Mouse (Mus musculus) MEL (cell line): ENCODE measurements around the gene Kcnb1.

Source experiments
- CTCF ChIP-seq, 3 experiments: IDR thresholded peaks in 2 of 3; conservative IDR thresholded peaks in 1 of 3; 2 replicates each; pipeline ENCODE4 v1.5.1; 2011 to 2012; ENCODE audit warnings: low read length in 3 of 3, low read depth in 2 of 3, mild to moderate bottlenecking in 2 of 3, improper control_type of control experiment in 1 of 3, inconsistent platforms in 1 of 3, mixed read lengths in 1 of 3, moderate library complexity in 1 of 3; ENCODE audit not compliant: control insufficient read depth in 1 of 3, insufficient read depth in 1 of 3, poor library complexity in 1 of 3, severe bottlenecking in 1 of 3
- GABPA ChIP-seq: IDR thresholded peaks from 2 replicates; pipeline ENCODE4 v1.6.1; 2012; ENCODE audit warnings: low read depth, mild to moderate bottlenecking, inconsistent platforms, low read length, improper control_type of control experiment, moderate library complexity
- MAZ ChIP-seq: IDR thresholded peaks from 2 replicates; pipeline ENCODE4 v1.6.1; 2012; ENCODE audit warnings: low read depth, mild to moderate bottlenecking, inconsistent platforms, low read length, improper control_type of control experiment
- POLR2A ChIP-seq, 2 experiments: IDR thresholded peaks; 2 replicates each; pipeline ENCODE4 v1.6.1; 2011 to 2012; ENCODE audit warnings: low read length in 2 of 2, mild to moderate bottlenecking in 2 of 2, control low read depth in 1 of 2, improper control_type of control experiment in 1 of 2, low read depth in 1 of 2, moderate library complexity in 1 of 2; ENCODE audit not compliant: control insufficient read depth in 1 of 2, insufficient read depth in 1 of 2, poor library complexity in 1 of 2
- TAL1 ChIP-seq: IDR thresholded peaks from 2 replicates; pipeline ENCODE4 v1.6.1; 2012; ENCODE audit warnings: mild to moderate bottlenecking, inconsistent platforms, low read length, moderate library complexity, mixed read lengths
- TCF12 ChIP-seq: IDR thresholded peaks from 2 replicates; pipeline ENCODE4 v1.6.1; 2014; ENCODE audit warnings: low read depth, mild to moderate bottlenecking, inconsistent platforms, low read length, improper control_type of control experiment, moderate library complexity

DNA sequence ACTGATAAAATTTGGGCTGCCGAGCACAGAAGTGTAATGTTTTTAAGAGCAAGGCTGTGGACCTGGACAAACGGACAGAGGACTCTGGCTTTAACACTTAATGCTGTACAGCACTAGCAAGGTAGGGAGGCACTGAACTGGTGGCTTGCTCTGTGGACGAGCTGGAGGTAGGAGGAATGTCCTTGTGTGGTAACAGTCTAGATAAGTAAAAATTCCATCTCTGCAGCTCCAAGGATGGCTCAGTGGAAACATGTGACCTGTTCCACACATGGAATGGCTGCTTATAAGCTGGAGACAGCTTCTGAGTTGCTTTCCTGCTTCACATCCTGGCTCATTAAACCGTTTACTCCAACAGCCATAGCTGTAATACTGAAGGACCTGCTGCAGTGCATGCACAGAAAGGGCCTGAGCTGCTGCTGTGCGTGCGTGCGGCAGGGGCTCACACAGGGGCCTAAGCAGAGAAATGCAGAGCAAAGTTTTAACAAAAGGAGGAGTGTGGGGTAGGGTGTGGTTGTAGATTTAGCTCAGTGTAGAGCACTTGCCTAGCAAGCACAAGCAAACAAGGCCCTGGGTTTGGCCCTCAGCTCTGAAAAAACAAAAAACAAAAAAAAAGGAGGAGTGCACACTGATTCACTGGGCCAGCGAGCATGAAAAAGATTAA is 141.1 kb downstream of the Kcnb1 start:
- TF ChIP-seq MAZ = no peak
- no peak for TF ChIP-seq POLR2A (IDR thresholded peaks at IDR 0.05; ENCODE audit: control insufficient read depth in 1 of 2, insufficient read depth in 1 of 2, low read depth in 1 of 2, low read length in 2 of 2, poor library complexity in 1 of 2)
- TF ChIP-seq CTCF (IDR thresholded peaks at IDR 0.05 in 2 of 3, conservative IDR thresholded peaks at IDR 0.05 in 1 of 3; ENCODE audit: control insufficient read depth in 1 of 3, insufficient read depth in 1 of 3, low read depth in 2 of 3, low read length in 3 of 3, poor library complexity in 1 of 3, severe bottlenecking in 1 of 3) = no peak
- no peak for TF ChIP-seq TCF12
- no peak for TF ChIP-seq GABPA
- TF ChIP-seq TAL1 = no peak
